9 mouse cellular contexts compared by ENCODE assay signal in the genomic region with DNA sequence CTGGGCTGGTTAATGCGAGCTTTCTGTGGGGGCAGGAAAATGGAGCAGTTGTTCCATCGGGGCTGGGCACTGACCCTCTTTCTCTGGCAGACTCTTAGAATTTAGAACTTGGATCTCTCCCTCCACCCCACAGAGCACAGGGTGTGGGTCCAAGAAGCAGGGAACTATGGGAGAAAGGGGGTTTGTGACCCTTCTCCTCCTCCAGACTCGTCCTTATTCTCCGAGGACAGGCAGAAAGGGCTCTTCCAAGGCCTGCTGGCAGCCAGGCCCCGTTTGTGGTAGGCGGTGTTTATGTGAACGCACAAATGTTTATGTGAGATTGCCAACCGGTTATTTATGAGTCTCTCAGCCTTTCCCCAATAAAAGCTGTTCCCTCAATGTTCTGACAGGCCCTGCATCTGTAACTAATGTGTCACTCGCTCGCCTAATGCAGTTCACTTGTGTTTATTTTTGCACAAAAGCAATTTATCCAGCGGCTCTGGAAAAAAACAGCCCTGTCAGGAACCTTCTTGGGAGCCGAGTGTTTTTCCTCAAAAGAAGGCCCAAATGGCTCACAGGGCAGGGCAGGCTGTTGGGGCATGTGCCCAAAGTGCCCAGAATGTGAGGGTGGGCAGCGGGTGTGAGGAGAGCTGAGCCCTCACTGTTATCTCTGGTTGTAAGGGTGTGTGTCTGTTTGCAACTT. TPM values are rescaled to one million over a fixed set of nuclear protein-coding genes. Genes with fewer than 3 reads are reported as not detected.
DNase-seq lines count a peak whose midpoint lies in the region; ATAC-seq and TF ChIP-seq lines count a peak whose summit lies in the region.
"Had no signal": no experiment of that assay in that cellular context is flagged by ENCODE, and none has a peak within 500 bp of the region (broad histone marks: within the 10 kb centered on the region; RNA-seq: fewer than 3 reads in every experiment).

No protein-coding gene starts in this region.

- no peaks in the 10 kb centered on the region for H3K27me3 ChIP-seq in midbrain, embryonic 15.5 days (replicated peaks)

- 70% methylated on average over 13 of the region's 13 CpGs for WGBS in midbrain, embryonic 15.5 days

- TF ChIP-seq CTCF in left cerebral cortex, adult 2 months (IDR thresholded peaks at IDR 0.05): no peak

- ATAC-seq in midbrain, embryonic 15.5 days (replicated peaks): peak; percentile 62
- ATAC-seq in granulocyte monocyte progenitor cell, adult 5-6 weeks (replicated peaks; ENCODE audit: poor library complexity, severe bottlenecking): no peak

- intact Hi-C loops in heart, postnatal 36 days (cut with DNase I): no loop called here
- intact Hi-C loops in left cerebral cortex, adult 2 months (cut with DNase I): no loop called here

- peak; percentile 25 for DNase-seq in kidney, adult 18-20 months
- DNase-seq in kidney, adult 8-10 months: no peak
- peak; percentile 35 for DNase-seq in embryo, embryonic 9.5 days (ENCODE audit: extremely low spot score)
- peak; percentile 44 to 56 for DNase-seq in heart, postnatal 36 days
- DNase-seq in left cerebral cortex, adult 2 months (ENCODE audit: extremely low spot score in 1 of 2, low spot score in 2 of 2): peak in 1 of 2 experiments; percentile 44
- DNase-seq in testis, postnatal 14 days (ENCODE audit: low spot score): no peak

- no peaks in the 10 kb centered on the region for H3K36me3 ChIP-seq in midbrain, embryonic 15.5 days (replicated peaks)

- H3K9me3 ChIP-seq in midbrain, embryonic 15.5 days: no peaks in the 10 kb centered on the region

- H3K27ac ChIP-seq in left cerebral cortex, adult 2 months: peak overlapping the region; percentile 70
- H3K27ac ChIP-seq in midbrain, embryonic 15.5 days: 0 out of 2 replicates have a peak overlapping the region, but pooled peaks have one; percentile 43
- H3K27ac ChIP-seq: liver, embryonic 14.5 days had no signal

- H3K4me2 ChIP-seq in midbrain, embryonic 15.5 days: no peak overlapping the region

- no peak overlapping the region for H3K4me3 ChIP-seq in left cerebral cortex, adult 2 months
- no peak overlapping the region for H3K4me3 ChIP-seq in midbrain, embryonic 15.5 days

- no peaks in the 10 kb centered on the region for H3K4me1 ChIP-seq in midbrain, embryonic 15.5 days

- H3K9ac ChIP-seq in midbrain, embryonic 15.5 days: no peak overlapping the region
- H3K9ac ChIP-seq: liver, embryonic 14.5 days had no signal

RNA-seq across cellular contexts. Expression of gene Haao, which starts 42.1 kb away (rescaled TPM):
- under 1 TPM; 0.27 to 0.53 TPM for total RNA-seq in heart, postnatal 36 days (2021)
- not detected for total RNA-seq in left cerebral cortex, adult 2 months (2021)
- polyA plus RNA-seq in midbrain, embryonic 15.5 days (2015; fragmentation: Nextera tagmentation; extraction: Ambion mirVana): 0.29 TPM in 1 of 2 replicates, not detected in the other
- 36.7 and 42.2 TPM in 2 replicates for total RNA-seq in granulocyte monocyte progenitor cell, adult 5-6 weeks (2014; fragmentation: Nextera tagmentation)
- 17.0 and 26.2 TPM in 2 replicates for total RNA-seq in granulocyte monocyte progenitor cell, adult 5-6 weeks (2017)

Comparison
In these comparisons a context has a peak if more than half of its experiments do, and no peak if none do; other contexts are left out.
1. DNase-seq: peak in kidney, adult 18-20 months (single experiment), embryo, embryonic 9.5 days (single experiment) and heart, postnatal 36 days (2 of 2); none in kidney, adult 8-10 months (0 of 2) and testis, postnatal 14 days (single experiment).
2. RNA of gene Haao, which starts 42.1 kb away (total RNA-seq): 17.0 to 42.2 TPM in granulocyte monocyte progenitor cell, adult 5-6 weeks; not detected in left cerebral cortex, adult 2 months and 0.27 to 0.53 TPM in heart, postnatal 36 days; every median in the first group is over 10 times any median in the second.